Mouse (Mus musculus): ENCODE data around the gene Rmnd1.

The Rmnd1 gene

DNA sequence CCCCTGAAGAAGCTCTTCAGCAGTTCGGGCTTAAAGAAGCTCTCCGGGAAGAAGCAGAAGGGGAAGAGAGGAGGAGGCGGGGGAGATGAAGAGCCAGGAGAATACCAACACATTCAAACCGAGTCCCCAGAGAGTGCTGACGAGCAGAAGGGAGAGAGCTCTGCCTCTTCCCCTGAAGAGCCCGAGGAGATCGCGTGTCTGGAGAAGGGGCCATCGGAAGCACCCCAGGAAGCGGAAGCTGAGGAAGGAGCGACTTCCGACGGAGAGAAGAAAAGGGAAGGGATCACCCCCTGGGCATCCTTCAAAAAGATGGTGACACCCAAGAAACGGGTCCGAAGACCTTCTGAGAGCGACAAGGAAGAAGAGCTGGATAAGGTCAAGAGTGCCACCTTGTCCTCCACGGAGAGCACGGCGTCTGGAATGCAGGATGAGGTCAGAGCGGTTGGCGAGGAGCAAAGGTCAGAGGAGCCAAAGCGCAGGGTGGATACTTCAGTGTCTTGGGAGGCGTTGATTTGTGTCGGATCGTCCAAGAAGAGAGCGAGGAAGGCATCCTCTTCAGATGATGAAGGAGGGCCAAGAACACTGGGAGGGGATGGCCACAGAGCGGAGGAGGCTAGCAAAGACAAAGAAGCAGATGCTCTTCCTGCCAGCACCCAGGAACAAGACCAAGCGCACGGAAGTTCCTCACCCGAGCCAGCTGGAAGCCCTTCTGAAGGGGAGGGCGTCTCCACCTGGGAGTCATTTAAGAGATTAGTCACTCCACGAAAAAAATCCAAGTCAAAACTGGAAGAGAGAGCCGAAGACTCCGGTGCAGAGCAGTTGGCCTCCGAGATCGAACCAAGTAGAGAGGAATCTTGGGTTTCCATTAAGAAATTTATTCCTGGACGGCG is 77.6 kb downstream of the Rmnd1 start:
- no peak for DNase-seq (ENCODE audit: low spot score)
